Mouse (Mus musculus): ENCODE data around the gene Pate2. TPM values are rescaled to one million over a fixed set of nuclear protein-coding genes. Genes with fewer than 3 reads are reported as not detected.

The Pate2 gene
- not detected in 2 replicates for total RNA-seq (2017)

- ATAC-seq (ENCODE audit: extremely low read depth, insufficient number of reproducible peaks, low FRiP score, poor library complexity, severe bottlenecking), result peak; percentile 98
These were observed at the start of gene Pate2, which contains the start of gene Hyls1 for GRCm38 (mm10) chr9:35569571-35570534. Pate2 (plus strand) TSS chr9:35570284. Hyls1 (minus strand) TSS chr9:35570398.

- ATAC-seq (ENCODE audit: extremely low read depth, insufficient number of reproducible peaks, low FRiP score, poor library complexity, severe bottlenecking), result no peak
These were observed 49.3 kb upstream of the Pate2 start for GRCm38 (mm10) chr9:35520631-35521348.

GRCm38 (mm10) chr9:35522241-35522640 is 47.8 kb upstream of the Pate2 start:
- no peak for ATAC-seq (ENCODE audit: extremely low read depth, insufficient number of reproducible peaks, low FRiP score, poor library complexity, severe bottlenecking)

GRCm38 (mm10) chr9:35522821-35523515 is 47.1 kb upstream of the Pate2 start:
- ATAC-seq (ENCODE audit: extremely low read depth, insufficient number of reproducible peaks, low FRiP score, poor library complexity, severe bottlenecking), result no peak

GRCm38 (mm10) chr9:35523541-35523940 is 46.5 kb upstream of the Pate2 start:
- ATAC-seq (ENCODE audit: extremely low read depth, insufficient number of reproducible peaks, low FRiP score, poor library complexity, severe bottlenecking), result no peak

GRCm38 (mm10) chr9:35523941-35524411 is 46.1 kb upstream of the Pate2 start:
- peak; percentile 70; the same call in 1 of the 2 replicates for ATAC-seq (ENCODE audit: extremely low read depth, insufficient number of reproducible peaks, low FRiP score, poor library complexity, severe bottlenecking)

- no peak for ATAC-seq (ENCODE audit: extremely low read depth, insufficient number of reproducible peaks, low FRiP score, poor library complexity, severe bottlenecking)
These were observed 40.9 kb upstream of the Pate2 start for GRCm38 (mm10) chr9:35529141-35529540.

GRCm38 (mm10) chr9:35529796-35530195 is 40.3 kb upstream of the Pate2 start:
- no peak for ATAC-seq (ENCODE audit: extremely low read depth, insufficient number of reproducible peaks, low FRiP score, poor library complexity, severe bottlenecking)

- ATAC-seq (ENCODE audit: extremely low read depth, insufficient number of reproducible peaks, low FRiP score, poor library complexity, severe bottlenecking), result no peak
These were observed 36.8 kb upstream of the Pate2 start for GRCm38 (mm10) chr9:35533266-35533665.

GRCm38 (mm10) chr9:35535110-35535509 is 35.0 kb upstream of the Pate2 start:
- ATAC-seq (ENCODE audit: extremely low read depth, insufficient number of reproducible peaks, low FRiP score, poor library complexity, severe bottlenecking), result peak; percentile 86

- ATAC-seq (ENCODE audit: extremely low read depth, insufficient number of reproducible peaks, low FRiP score, poor library complexity, severe bottlenecking), result no peak
These were observed 34.2 kb upstream of the Pate2 start for GRCm38 (mm10) chr9:35535876-35536275.

- ATAC-seq (ENCODE audit: extremely low read depth, insufficient number of reproducible peaks, low FRiP score, poor library complexity, severe bottlenecking), result no peak
These were observed 30.9 kb upstream of the Pate2 start for GRCm38 (mm10) chr9:35539001-35539750.

GRCm38 (mm10) chr9:35541024-35541423 is 29.1 kb upstream of the Pate2 start:
- no peak for ATAC-seq (ENCODE audit: extremely low read depth, insufficient number of reproducible peaks, low FRiP score, poor library complexity, severe bottlenecking)

GRCm38 (mm10) chr9:35541488-35541887 is 28.6 kb upstream of the Pate2 start:
- peak; percentile 80 for ATAC-seq (ENCODE audit: extremely low read depth, insufficient number of reproducible peaks, low FRiP score, poor library complexity, severe bottlenecking)

GRCm38 (mm10) chr9:35541941-35542340 is 28.1 kb upstream of the Pate2 start:
- no peak for ATAC-seq (ENCODE audit: extremely low read depth, insufficient number of reproducible peaks, low FRiP score, poor library complexity, severe bottlenecking)

- ATAC-seq (ENCODE audit: extremely low read depth, insufficient number of reproducible peaks, low FRiP score, poor library complexity, severe bottlenecking), result no peak
These were observed 26.8 kb upstream of the Pate2 start for GRCm38 (mm10) chr9:35543099-35543860.

- no peak for ATAC-seq (ENCODE audit: extremely low read depth, insufficient number of reproducible peaks, low FRiP score, poor library complexity, severe bottlenecking)
These were observed 25.4 kb upstream of the Pate2 start for GRCm38 (mm10) chr9:35544666-35545065.

- no peak for ATAC-seq (ENCODE audit: extremely low read depth, insufficient number of reproducible peaks, low FRiP score, poor library complexity, severe bottlenecking)
These were observed 24.4 kb upstream of the Pate2 start for GRCm38 (mm10) chr9:35545704-35546103.

Data from neutrophil, adult 5-6 weeks (primary cell).